Mouse (Mus musculus) MEL (cell line): ENCODE results near the gene Rhog.

Experiments used
- CTCF ChIP-seq, 3 experiments: IDR thresholded peaks in 2 of 3; conservative IDR thresholded peaks in 1 of 3; 2 replicates each; pipeline ENCODE4 v1.5.1; 2011 to 2012; ENCODE audit warnings: low read length in 3 of 3, low read depth in 2 of 3, mild to moderate bottlenecking in 2 of 3, improper control_type of control experiment in 1 of 3, inconsistent platforms in 1 of 3, mixed read lengths in 1 of 3, moderate library complexity in 1 of 3; ENCODE audit not compliant: control insufficient read depth in 1 of 3, insufficient read depth in 1 of 3, poor library complexity in 1 of 3, severe bottlenecking in 1 of 3
- HCFC1 ChIP-seq: IDR thresholded peaks from 2 replicates; pipeline ENCODE4 v1.6.1; 2012; ENCODE audit warnings: low read depth, mild to moderate bottlenecking, inconsistent platforms, low read length, improper control_type of control experiment, moderate library complexity
- JUND ChIP-seq: IDR thresholded peaks from 2 replicates; pipeline ENCODE4 v1.6.1; 2011; ENCODE audit warnings: low read depth, mild to moderate bottlenecking, improper control_type of control experiment, low read length
- NRF1 ChIP-seq: IDR thresholded peaks from 2 replicates; pipeline ENCODE4 v1.6.1; 2014; ENCODE audit warnings: low read depth, mild to moderate bottlenecking, inconsistent platforms, low read length, improper control_type of control experiment, moderate library complexity; ENCODE audit not compliant: poor library complexity, insufficient read depth, severe bottlenecking
- ZNF384 ChIP-seq: IDR thresholded peaks from 2 replicates; pipeline ENCODE4 v1.6.1; 2012; ENCODE audit warnings: low read depth, mild to moderate bottlenecking, inconsistent platforms, low read length, improper control_type of control experiment

GRCm38 (mm10) chr7:102260518-102260917, 4.7 kb upstream of the Rhog start:
- TF ChIP-seq ZNF384, result peak; percentile 37; the same call in 1 of the 2 replicates
- TF ChIP-seq HCFC1, result no peak
- TF ChIP-seq NRF1, result no peak
- TF ChIP-seq JUND, result no peak
- TF ChIP-seq CTCF (IDR thresholded peaks at IDR 0.05 in 2 of 3, conservative IDR thresholded peaks at IDR 0.05 in 1 of 3; ENCODE audit: control insufficient read depth in 1 of 3, insufficient read depth in 1 of 3, low read depth in 2 of 3, low read length in 3 of 3, poor library complexity in 1 of 3, severe bottlenecking in 1 of 3), result no peak
